Mouse (Mus musculus) CD4-positive, CD25-positive, alpha-beta regulatory T cell, adult 4 months (primary cell): ENCODE measurements around the gene Sun2. TPM values are rescaled to one million over a fixed set of nuclear protein-coding genes. Genes with fewer than 3 reads are reported as not detected.

Experiments used
- ATAC-seq: one replicate; pipeline ENCODE4 v1.8.0; 2017
- polyA plus RNA-seq, 2 experiments: library from polyadenylated mRNA; unstranded; fragments of 100-300 nt; shearing (Covaris generic); gene quantifications; one replicate each; pipeline ENCODE4 v1.2.1; 2017

Sun2 gene
- polyA plus RNA-seq, 2 experiments from 2014 or later = 12.8 to 20.2 TPM

- ATAC-seq = no peak
Measured at GRCm38 (mm10) chr15:79720796-79721195, 21.5 kb downstream of the Sun2 start.

- ATAC-seq = no peak
Measured at GRCm38 (mm10) chr15:79720267-79720666, 22.1 kb downstream of the Sun2 start.

GRCm38 (mm10) chr15:79716710-79717109, 25.6 kb downstream of the Sun2 start:
- no peak for ATAC-seq

GRCm38 (mm10) chr15:79715646-79716045, 26.7 kb downstream of the Sun2 start:
- no peak for ATAC-seq

GRCm38 (mm10) chr15:79708229-79708822, 34.0 kb downstream of the Sun2 start:
- ATAC-seq = no peak

GRCm38 (mm10) chr15:79706603-79707214, 35.6 kb downstream of the Sun2 start:
- ATAC-seq = no peak

- ATAC-seq = no peak
Measured at GRCm38 (mm10) chr15:79697558-79698187, 44.7 kb downstream of the Sun2 start.

GRCm38 (mm10) chr15:79697011-79697410, 45.3 kb downstream of the Sun2 start:
- ATAC-seq = no peak

GRCm38 (mm10) chr15:79696508-79696907, 45.8 kb downstream of the Sun2 start:
- no peak for ATAC-seq

GRCm38 (mm10) chr15:79695516-79695915, 46.8 kb downstream of the Sun2 start:
- ATAC-seq = no peak

GRCm38 (mm10) chr15:79694512-79694911, 47.8 kb downstream of the Sun2 start:
- ATAC-seq = no peak

GRCm38 (mm10) chr15:79693740-79694139, 48.6 kb downstream of the Sun2 start:
- ATAC-seq = peak; percentile 25

GRCm38 (mm10) chr15:79692334-79692733, 50.0 kb downstream of the Sun2 start:
- ATAC-seq = no peak

GRCm38 (mm10) chr15:79691023-79691508, 51.3 kb downstream of the Sun2 start:
- no peak for ATAC-seq

GRCm38 (mm10) chr15:79690426-79691022, 51.8 kb downstream of the Sun2 start, which contains the start of gene Gtpbp1:
Gene Gtpbp1, plus strand, starts transcription at chr15:79690845.
- peak; percentile 81 for ATAC-seq

- peak; percentile 4 for ATAC-seq
Measured at GRCm38 (mm10) chr15:79689662-79690425, 52.5 kb downstream of the Sun2 start.

- no peak for ATAC-seq
Measured at GRCm38 (mm10) chr15:79688268-79688956, 53.9 kb downstream of the Sun2 start.

GRCm38 (mm10) chr15:79687646-79688267, 54.6 kb downstream of the Sun2 start, which contains the start of gene Josd1:
Gene Josd1, minus strand, starts transcription at chr15:79687919.
- ATAC-seq = peak; percentile 60

- ATAC-seq = no peak
Measured at GRCm38 (mm10) chr15:79687175-79687574, 55.2 kb downstream of the Sun2 start.

GRCm38 (mm10) chr15:79686046-79686869, 56.1 kb downstream of the Sun2 start:
- no peak for ATAC-seq
